Mouse (Mus musculus): Measurements from ENCODE around the gene Slc29a1. TPM values are rescaled to one million over a fixed set of nuclear protein-coding genes. Genes with fewer than 3 reads are reported as not detected.
A peak's percentile ranks its signal among the peaks of the same experiment; 100 is the strongest.

Gene Slc29a1
- polyA plus RNA-seq, 1 experiment from 2014 or later, result 30.4 TPM

GRCm38 (mm10) chr17:45573780-45574123, 25.7 kb downstream of the Slc29a1 start:
- Histone ChIP-seq H3K4me1 (replicated peaks) (peaks cover 45% of the 10 kb centered on the region), H3K4me3 (replicated peaks) (peak overlapping the region; percentile 99), H3K36me3 (peaks cover 30% of the 10 kb centered on the region), H3K4me2 (replicated peaks) (peak overlapping the region; percentile 85), H3K9ac (replicated peaks) (peak overlapping the region; percentile 99), H3K9me3 (no peaks in the 10 kb centered on the region), H3K27ac (peak overlapping the region; percentile 98), H3K27me3 (no peaks in the 10 kb centered on the region)
- ATAC-seq, result peak; percentile 54
- under 1% methylated on average over 18 of the region's 18 CpGs for WGBS

GRCm38 (mm10) chr17:45573087-45573779, 26.2 kb downstream of the Slc29a1 start, which contains the start of gene Hsp90ab1:
Gene Hsp90ab1 (minus strand): TSS chr17:45573271.
- Histone ChIP-seq H3K9me3 (no peaks in the 10 kb centered on the region), H3K4me3 (replicated peaks) (peak within 1 kb of the TSS; percentile 99), H3K4me2 (replicated peaks) (peak within 1 kb of the TSS; percentile 85), H3K36me3 (peaks cover 35% of the 10 kb centered on the region), H3K4me1 (replicated peaks) (peaks cover 51% of the 10 kb centered on the region), H3K27ac (peak within 1 kb of the TSS; percentile 98), H3K27me3 (no peaks in the 10 kb centered on the region), H3K9ac (replicated peaks) (peak within 1 kb of the TSS; percentile 99)
- ATAC-seq, result peak; percentile 84
- WGBS, result under 1% methylated on average over 41 of the region's 41 CpGs

GRCm38 (mm10) chr17:45572103-45573086, 27.0 kb downstream of the Slc29a1 start:
- H3K9ac ChIP-seq (replicated peaks), result peak overlapping the region; percentile 99
- H3K36me3 ChIP-seq, result peaks cover 43% of the 10 kb centered on the region
- H3K27ac ChIP-seq, result peak overlapping the region; percentile 98
- no peaks in the 10 kb centered on the region for H3K27me3 ChIP-seq
- ATAC-seq, result peak; percentile 75
- H3K9me3 ChIP-seq, result no peaks in the 10 kb centered on the region
- peak overlapping the region; percentile 85 for H3K4me2 ChIP-seq (replicated peaks)
- H3K4me1 ChIP-seq (replicated peaks), result peaks cover 57% of the 10 kb centered on the region
- WGBS, result 0% methylated on average over 55 of the region's 57 CpGs
- peak overlapping the region; percentile 99 for H3K4me3 ChIP-seq (replicated peaks)

GRCm38 (mm10) chr17:45569999-45570398, 29.4 kb downstream of the Slc29a1 start:
- H3K9ac ChIP-seq (replicated peaks), result no peak overlapping the region
- H3K9me3 ChIP-seq, result no peaks in the 10 kb centered on the region
- no peaks in the 10 kb centered on the region for H3K27me3 ChIP-seq
- 85% methylated on average over 4 of the region's 4 CpGs for WGBS
- H3K36me3 ChIP-seq, result peaks cover 63% of the 10 kb centered on the region
- no peak overlapping the region for H3K4me2 ChIP-seq (replicated peaks)
- H3K4me3 ChIP-seq (replicated peaks), result no peak overlapping the region
- H3K4me1 ChIP-seq (replicated peaks), result peaks cover 76% of the 10 kb centered on the region
- H3K27ac ChIP-seq, result 0 out of 2 replicates have a peak overlapping the region, but pooled peaks have one; percentile 14
- ATAC-seq, result no peak

GRCm38 (mm10) chr17:45568990-45569389, 30.4 kb downstream of the Slc29a1 start:
- Histone ChIP-seq H3K9ac (replicated peaks) (no peak overlapping the region), H3K27me3 (no peaks in the 10 kb centered on the region), H3K4me1 (replicated peaks) (peaks cover 74% of the 10 kb centered on the region), H3K36me3 (peaks cover 63% of the 10 kb centered on the region), H3K27ac (no peak overlapping the region), H3K4me3 (replicated peaks) (no peak overlapping the region), H3K4me2 (replicated peaks) (no peak overlapping the region), H3K9me3 (no peaks in the 10 kb centered on the region)
- ATAC-seq, result no peak
- 91% methylated on average over 12 of the region's 12 CpGs for WGBS

- H3K4me2 ChIP-seq (replicated peaks), result no peak overlapping the region
- H3K9me3 ChIP-seq, result no peaks in the 10 kb centered on the region
- peak overlapping the region; percentile 57 for H3K27ac ChIP-seq
- no peaks in the 10 kb centered on the region for H3K27me3 ChIP-seq
- WGBS, result 31% methylated on average over 4 of the region's 4 CpGs
- H3K4me1 ChIP-seq (replicated peaks), result peaks cover 74% of the 10 kb centered on the region
- ATAC-seq, result no peak
- peaks cover 63% of the 10 kb centered on the region for H3K36me3 ChIP-seq
- H3K9ac ChIP-seq (replicated peaks), result no peak overlapping the region
- no peak overlapping the region for H3K4me3 ChIP-seq (replicated peaks)
Observed at GRCm38 (mm10) chr17:45567162-45567601, 32.2 kb downstream of the Slc29a1 start.

GRCm38 (mm10) chr17:45566360-45567161, 32.8 kb downstream of the Slc29a1 start:
- peaks cover 61% of the 10 kb centered on the region for H3K36me3 ChIP-seq
- ATAC-seq, result no peak
- 0 out of 2 replicates have a peak overlapping the region, but pooled peaks have one; percentile 2 for H3K4me3 ChIP-seq (replicated peaks)
- H3K9me3 ChIP-seq, result no peaks in the 10 kb centered on the region
- peaks cover 69% of the 10 kb centered on the region for H3K4me1 ChIP-seq (replicated peaks)
- no peak overlapping the region for H3K9ac ChIP-seq (replicated peaks)
- 73% methylated on average over 18 of the region's 18 CpGs for WGBS
- no peaks in the 10 kb centered on the region for H3K27me3 ChIP-seq
- no peak overlapping the region for H3K4me2 ChIP-seq (replicated peaks)
- peak overlapping the region; percentile 57 for H3K27ac ChIP-seq

- Histone ChIP-seq H3K4me3 (replicated peaks) (no peak overlapping the region), H3K4me2 (replicated peaks) (no peak overlapping the region), H3K9me3 (no peaks in the 10 kb centered on the region), H3K4me1 (replicated peaks) (peaks cover 63% of the 10 kb centered on the region), H3K27ac (0 out of 2 replicates have a peak overlapping the region, but pooled peaks have one; percentile 30), H3K36me3 (peaks cover 56% of the 10 kb centered on the region), H3K27me3 (no peaks in the 10 kb centered on the region), H3K9ac (replicated peaks) (no peak overlapping the region)
- no peak for ATAC-seq
- 91% methylated on average over 1 of the region's 1 CpGs for WGBS
Observed at GRCm38 (mm10) chr17:45566031-45566359, 33.4 kb downstream of the Slc29a1 start.

GRCm38 (mm10) chr17:45565103-45565502, 34.3 kb downstream of the Slc29a1 start:
- Histone ChIP-seq H3K36me3 (peaks cover 47% of the 10 kb centered on the region), H3K27me3 (no peaks in the 10 kb centered on the region), H3K9me3 (no peaks in the 10 kb centered on the region), H3K4me3 (replicated peaks) (peak overlapping the region; percentile 56), H3K4me1 (replicated peaks) (peaks cover 54% of the 10 kb centered on the region), H3K9ac (replicated peaks) (peak overlapping the region; percentile 76), H3K4me2 (replicated peaks) (peak overlapping the region; percentile 99), H3K27ac (peak overlapping the region; percentile 85)
- WGBS, result 96% methylated on average over 11 of the region's 11 CpGs
- no peak for ATAC-seq

- H3K9me3 ChIP-seq, result no peaks in the 10 kb centered on the region
- ATAC-seq, result no peak; the same call in 1 of the 2 replicates
- 9% methylated on average over 18 of the region's 18 CpGs for WGBS
Observed at GRCm38 (mm10) chr17:45564531-45565084, 34.8 kb downstream of the Slc29a1 start.

More at GRCm38 (mm10) chr17:45564531-45565084, 34.8 kb downstream of the Slc29a1 start:
- Histone ChIP-seq H3K4me1 (replicated peaks) (peaks cover 49% of the 10 kb centered on the region), H3K27me3 (no peaks in the 10 kb centered on the region), H3K36me3 (peaks cover 42% of the 10 kb centered on the region), H3K27ac (peak overlapping the region; percentile 85), H3K4me2 (replicated peaks) (peak overlapping the region; percentile 99), H3K4me3 (replicated peaks) (peak overlapping the region; percentile 56), H3K9ac (replicated peaks) (peak overlapping the region; percentile 76)

Data from midbrain, embryonic 13.5 days (tissue).